Mouse (Mus musculus) CH12.LX (cell line): ENCODE data around the gene Vdac1. TPM values are rescaled to one million over a fixed set of nuclear protein-coding genes. Genes with fewer than 3 reads are reported as not detected.

Source experiments
- DNase-seq: peaks from one replicate; pipeline ENCODE4 v3.0.0-alpha.2; 2013; ENCODE audit errors: extremely low read depth
- H3K27ac ChIP-seq: 2 replicates; pipeline ENCODE4 v1.5.1; 2012; ENCODE audit warnings: low read depth, mild to moderate bottlenecking, control low read depth, moderate library complexity; ENCODE audit not compliant: insufficient read depth
- H3K27me3 ChIP-seq: replicated peaks from 2 replicates; pipeline ENCODE3; 2012; ENCODE audit warnings: inconsistent platforms
- H3K36me3 ChIP-seq, 2 experiments: replicated peaks in 1 of 2; 2 replicates each; pipeline versions ENCODE3 to v1.6.1; 2012; ENCODE audit warnings: inconsistent platforms in 1 of 2, low read length in 1 of 2, mild to moderate bottlenecking in 1 of 2, mixed read lengths in 1 of 2, moderate library complexity in 1 of 2; ENCODE audit not compliant: control insufficient read depth in 1 of 2, insufficient read depth in 1 of 2
- H3K4me1 ChIP-seq, 2 experiments: 2 replicates each; pipeline ENCODE4 v1.6.1; 2012; ENCODE audit warnings: inconsistent platforms in 1 of 2, moderate library complexity in 1 of 2; ENCODE audit not compliant: insufficient read depth in 2 of 2, control insufficient read depth in 1 of 2
- H3K4me2 ChIP-seq: 2 replicates; pipeline ENCODE4 v1.6.1; 2012; ENCODE audit warnings: low read depth, mild to moderate bottlenecking, control low read depth; ENCODE audit not compliant: poor library complexity, insufficient read depth, severe bottlenecking
- H3K4me3 ChIP-seq, 3 experiments: fragments of 150-350 bp in 1 of 3; sonication (generic) in 1 of 3; replicated peaks in 1 of 3; 2 replicates each; pipeline versions ENCODE3 to v1.5.1; 2011 to 2012; ENCODE audit warnings: low read depth in 2 of 3, low read length in 2 of 3, mild to moderate bottlenecking in 2 of 3, moderate library complexity in 2 of 3, control low read depth in 1 of 3, improper control_type of control experiment in 1 of 3, inconsistent platforms in 1 of 3, mixed read lengths in 1 of 3; ENCODE audit not compliant: poor library complexity in 1 of 3
- H3K79me2 ChIP-seq: replicated peaks from 2 replicates; pipeline ENCODE4 v1.6.1; 2012; ENCODE audit warnings: mild to moderate bottlenecking, moderate library complexity; ENCODE audit not compliant: control insufficient read depth, poor library complexity, insufficient read depth, severe bottlenecking; ENCODE audit errors: extremely low read depth
- H3K9ac ChIP-seq: 2 replicates; pipeline ENCODE4 v1.6.1; 2012; ENCODE audit warnings: low read depth, mild to moderate bottlenecking, control low read depth, moderate library complexity; ENCODE audit not compliant: insufficient read depth
- H3K9me3 ChIP-seq: replicated peaks from 2 replicates; pipeline ENCODE3; 2012; ENCODE audit warnings: low read length, inconsistent platforms, mixed read lengths
- CHD1 ChIP-seq: IDR thresholded peaks from 2 replicates; pipeline ENCODE4 v1.6.1; 2012; ENCODE audit warnings: low read depth, low read length, improper control_type of control experiment, inconsistent platforms
- CTCF ChIP-seq, 2 experiments: IDR thresholded peaks in 1 of 2; conservative IDR thresholded peaks in 1 of 2; 2 replicates each; pipeline ENCODE4 v1.5.1; 2011 to 2012; ENCODE audit warnings: low read depth in 2 of 2, low read length in 2 of 2, improper control_type of control experiment in 1 of 2, inconsistent platforms in 1 of 2, mild to moderate bottlenecking in 1 of 2, moderate library complexity in 1 of 2
- EP300 ChIP-seq: IDR thresholded peaks from 2 replicates; pipeline ENCODE4 v1.6.1; 2011; ENCODE audit warnings: low read length, improper control_type of control experiment
- IRF4 ChIP-seq: IDR thresholded peaks from 2 replicates; pipeline ENCODE4 v1.6.1; 2014; ENCODE audit warnings: low read depth, mild to moderate bottlenecking, inconsistent platforms, low read length, improper control_type of control experiment
- MAFK ChIP-seq: IDR thresholded peaks from 2 replicates; pipeline ENCODE4 v1.6.1; 2011; ENCODE audit warnings: low read length, improper control_type of control experiment; ENCODE audit not compliant: insufficient replicate concordance
- MAX ChIP-seq: IDR thresholded peaks from 2 replicates; pipeline ENCODE4 v1.6.1; 2011; ENCODE audit warnings: low read length, improper control_type of control experiment
- MXI1 ChIP-seq: IDR thresholded peaks from 2 replicates; pipeline ENCODE4 v1.6.1; 2011; ENCODE audit warnings: mild to moderate bottlenecking, low read depth, low read length, improper control_type of control experiment
- NELFE ChIP-seq: IDR thresholded peaks from 2 replicates; pipeline ENCODE4 v1.6.1; 2011; ENCODE audit warnings: low read depth, low read length, improper control_type of control experiment
- NRF1 ChIP-seq: IDR thresholded peaks from 2 replicates; pipeline ENCODE4 v1.6.1; 2014; ENCODE audit warnings: low read depth, mild to moderate bottlenecking, inconsistent platforms, low read length, improper control_type of control experiment, moderate library complexity
- POLR2A ChIP-seq: IDR thresholded peaks from 2 replicates; pipeline ENCODE4 v1.6.1; 2011; ENCODE audit warnings: low read depth, mild to moderate bottlenecking, improper control_type of control experiment, low read length
- POLR2AphosphoS2 ChIP-seq: IDR thresholded peaks from 2 replicates; pipeline ENCODE4 v1.6.1; 2011; ENCODE audit warnings: low read depth, low read length, improper control_type of control experiment
- SMC3 ChIP-seq: IDR thresholded peaks from 2 replicates; pipeline ENCODE4 v1.6.1; 2011; ENCODE audit warnings: low read depth, low read length, improper control_type of control experiment
- TBP ChIP-seq: conservative IDR thresholded peaks from 2 replicates; pipeline ENCODE4 v1.6.1; 2011; ENCODE audit warnings: low read depth, low read length, improper control_type of control experiment
- USF1 ChIP-seq: IDR thresholded peaks from 2 replicates; pipeline ENCODE4 v1.6.1; 2014; ENCODE audit warnings: low read depth, mild to moderate bottlenecking, inconsistent platforms, low read length, improper control_type of control experiment
- ZC3H11A ChIP-seq: IDR thresholded peaks from 2 replicates; pipeline ENCODE4 v1.6.1; 2012; ENCODE audit warnings: low read depth, mild to moderate bottlenecking, inconsistent platforms, low read length, improper control_type of control experiment
- ZNF384 ChIP-seq: IDR thresholded peaks from 2 replicates; pipeline ENCODE4 v1.6.1; 2012; ENCODE audit warnings: low read depth, low read length, improper control_type of control experiment, inconsistent platforms
- dilution Hi-C: fragments of 300-500 bp; cut with MboI; formaldehyde crosslinking; loops from 2 replicates; pipeline ENCODE4 v1.14.3; 2020; ENCODE audit warnings: low sequenced_read_pairs; ENCODE audit not compliant: extremely low pct_unique_long_range_greater_than_20kb, extremely low pct_ligation_motif_present
- in situ Hi-C: fragments of 300-500 bp; cut with MboI; formaldehyde crosslinking; loops from 3 replicates; pipeline ENCODE4 v1.14.3; 2019; ENCODE audit warnings: low sequenced_read_pairs, low pct_ligation_motif_present, low pct_unique_long_range_greater_than_20kb, mixed read lengths
- polyA plus RNA-seq: library from polyadenylated mRNA; unstranded; fragments of >175 nt; gene quantifications from 2 replicates; pipeline ENCODE4 v1.2.1, GENCODE M21; 2012; ENCODE audit warnings: low read depth; ENCODE audit not compliant: insufficient read length
- total RNA-seq, 2 experiments: library from RNA; depleted of rRNA; stranded (reverse); fragments of 300-350 nt in 1 of 2; fragments of >200 nt in 1 of 2; gene quantifications; 2 replicates each; pipeline ENCODE4 v1.2.3; 2012 to 2014

Vdac1 gene
- total and polyA plus RNA-seq, 3 experiments, result 204 to 315 (median 289) TPM

DNA sequence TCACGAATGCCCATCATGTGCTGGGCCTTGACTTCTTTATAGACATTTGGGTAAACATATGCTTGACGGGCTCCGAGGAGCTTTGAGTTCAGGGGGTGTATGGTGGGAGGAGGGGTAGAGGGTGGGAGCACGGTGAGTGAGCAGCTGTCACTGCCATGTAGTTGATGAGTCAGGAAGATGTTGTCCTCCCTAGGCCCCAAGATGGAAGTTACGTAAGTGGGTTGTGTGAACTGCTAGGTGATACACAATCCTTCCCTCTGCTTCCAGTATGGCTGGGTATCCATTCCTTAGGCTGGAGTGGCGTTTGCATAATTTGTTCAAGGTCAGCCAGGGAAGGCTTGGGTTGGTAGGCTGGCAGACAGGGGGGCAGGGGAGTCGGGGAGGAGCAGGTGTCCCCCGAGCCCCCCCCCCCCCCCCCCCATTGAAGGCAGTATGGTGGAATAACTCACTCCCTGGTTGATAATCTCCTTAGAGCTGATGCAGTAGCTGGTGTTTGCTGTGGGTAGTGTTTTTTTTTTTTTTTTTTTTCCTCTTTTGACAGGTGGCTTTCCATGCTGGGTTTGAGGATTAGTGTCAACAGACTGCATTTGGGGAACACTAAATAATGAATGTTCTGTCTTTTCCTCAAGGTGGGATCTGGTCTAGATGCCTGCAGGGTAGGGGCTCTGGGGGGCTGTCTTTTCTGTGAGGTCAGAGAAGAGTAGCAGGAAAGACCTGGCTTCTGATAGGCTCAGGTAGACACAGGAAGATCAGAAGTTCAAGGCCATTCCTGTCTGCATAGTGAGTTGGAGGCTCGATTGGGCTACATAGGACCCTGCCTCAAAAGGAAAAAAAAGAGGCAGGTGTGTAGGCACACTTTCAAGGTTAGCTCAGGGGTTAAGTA, 8.8 kb downstream of the Vdac1 start:
- TF ChIP-seq MAFK, result no peak
- TF ChIP-seq MXI1, result no peak
- no peak for TF ChIP-seq ZC3H11A
- no peak for TF ChIP-seq MAX
- TF ChIP-seq CTCF (conservative IDR thresholded peaks at IDR 0.05 in 1 of 2, IDR thresholded peaks at IDR 0.05 in 1 of 2; ENCODE audit: low read depth in 2 of 2, low read length in 2 of 2), result no peak
- TF ChIP-seq ZNF384, result peak; percentile 71
- TF ChIP-seq CHD1, result no peak
- TF ChIP-seq POLR2AphosphoS2, result no peak
- TF ChIP-seq, all 38 proteins: peak for 1
- peaks cover 0 to 52% of the 10 kb centered on the region in 2 experiments for H3K36me3 ChIP-seq
- H3K27ac ChIP-seq, result no peak overlapping the region
- in situ Hi-C loops (no loop called here), dilution Hi-C loops (no loop called here)
- H3K27me3 ChIP-seq, result no peaks in the 10 kb centered on the region
- H3K9ac ChIP-seq, result no peak overlapping the region
- H3K4me1 ChIP-seq, result peaks cover 11 to 66% of the 10 kb centered on the region in 2 experiments
- peaks cover 66% of the 10 kb centered on the region for H3K79me2 ChIP-seq
- no peak overlapping the region for H3K4me3 ChIP-seq
- no peak overlapping the region for H3K4me2 ChIP-seq
- no peaks in the 10 kb centered on the region for H3K9me3 ChIP-seq
- DNase-seq, result no peak

DNA sequence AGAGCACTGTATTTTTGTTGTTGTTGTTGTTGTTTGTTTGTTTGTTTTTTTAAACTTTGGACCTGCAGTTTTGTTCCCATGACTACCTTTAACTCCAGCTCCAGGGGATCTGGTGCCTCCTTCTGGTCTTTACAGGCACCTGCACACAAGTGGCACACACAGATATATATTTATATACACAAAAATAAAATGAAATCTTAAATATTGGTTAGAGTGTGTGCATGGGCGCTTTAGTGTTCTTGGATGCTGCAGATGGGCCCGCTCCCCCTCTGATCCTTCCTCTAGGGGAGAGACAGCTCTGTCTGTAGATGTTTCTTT, 9.4 kb downstream of the Vdac1 start:
- Histone ChIP-seq H3K9ac (no peak overlapping the region), H3K79me2 (peaks cover 62% of the 10 kb centered on the region), H3K4me3 (no peak overlapping the region), H3K4me2 (no peak overlapping the region), H3K9me3 (no peaks in the 10 kb centered on the region), H3K27ac (no peak overlapping the region), H3K4me1 (peaks cover 9 to 60% of the 10 kb centered on the region in 2 experiments), H3K36me3 (peaks cover 0 to 56% of the 10 kb centered on the region in 2 experiments), H3K27me3 (no peaks in the 10 kb centered on the region)
- dilution Hi-C loops, result no loop called here
- TF ChIP-seq NELFE, result no peak
- no peak for TF ChIP-seq POLR2AphosphoS2
- no peak for TF ChIP-seq IRF4
- TF ChIP-seq CTCF (conservative IDR thresholded peaks at IDR 0.05 in 1 of 2, IDR thresholded peaks at IDR 0.05 in 1 of 2; ENCODE audit: low read depth in 2 of 2, low read length in 2 of 2), result peak in 1 of 2 experiments; percentile 38; a peak in 2 of 4 replicates
- no peak for TF ChIP-seq POLR2A
- no peak for TF ChIP-seq MAX
- no peak for TF ChIP-seq USF1
- peak; percentile 15; the same call in 1 of the 2 replicates for TF ChIP-seq SMC3
- TF ChIP-seq EP300, result no peak
- no peak for TF ChIP-seq TBP
- TF ChIP-seq MAFK, result no peak
- no peak for TF ChIP-seq ZC3H11A
- TF ChIP-seq NRF1, result no peak
- in situ Hi-C loops, result no loop called here
- no peak for DNase-seq
